Mouse (Mus musculus): ENCODE measurements around the gene Rhcg. TPM values are rescaled to one million over a fixed set of nuclear protein-coding genes. Genes with fewer than 3 reads are reported as not detected.

Gene Rhcg
- polyA plus RNA-seq, 1 experiment from 2014 or later = not detected

- H3K4me3 ChIP-seq (ENCODE audit: low read depth, low read length) = no peak overlapping the region
- no peak for TF ChIP-seq CTCF (IDR thresholded peaks at IDR 0.05; ENCODE audit: low read depth)
- no peak overlapping the region for H3K9ac ChIP-seq (ENCODE audit: low read depth, low read length)
- peaks cover 15% of the 10 kb centered on the region; the same call in 1 of the 2 replicates for H3K27me3 ChIP-seq (replicated peaks; ENCODE audit: control insufficient read depth, insufficient read depth, low read length)
- no peaks in the 10 kb centered on the region for H3K9me3 ChIP-seq (ENCODE audit: control insufficient read depth)
- H3K4me2 ChIP-seq (replicated peaks; ENCODE audit: low read depth) = no peak overlapping the region
- 62% methylated on average over 6 of the region's 6 CpGs for WGBS
- no peaks in the 10 kb centered on the region; the same call in 1 of the 2 replicates for H3K4me1 ChIP-seq (replicated peaks; ENCODE audit: control insufficient read depth, insufficient read depth, low read length)
- H3K27ac ChIP-seq (ENCODE audit: low read depth, low read length) = no peak overlapping the region
- no peaks in the 10 kb centered on the region for H3K36me3 ChIP-seq (ENCODE audit: control insufficient read depth, insufficient read depth)
- no peak for ATAC-seq
Observed at GRCm38 (mm10) chr7:79568212-79568611, 49.2 kb downstream of the Rhcg start.

DNA sequence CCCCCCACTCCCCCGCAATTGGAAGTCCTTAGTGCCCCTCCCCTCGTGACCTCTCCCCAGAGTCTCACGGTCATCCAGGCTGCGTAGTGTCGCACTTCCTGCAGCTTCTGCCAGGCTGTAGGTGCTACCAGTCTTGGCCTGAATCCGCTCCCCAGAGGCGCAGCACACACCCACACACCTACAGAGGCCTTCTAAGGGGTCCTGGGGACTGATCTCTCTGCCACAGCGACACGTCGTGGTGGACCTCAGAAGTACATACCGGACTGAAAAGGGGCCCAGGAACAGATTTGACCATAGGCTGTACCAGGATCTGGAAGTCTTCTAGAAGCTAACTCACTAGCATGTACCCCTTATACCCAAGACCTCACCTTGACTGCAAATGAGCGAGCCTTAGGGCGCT, 53.8 kb downstream of the Rhcg start:
- H3K9ac ChIP-seq (ENCODE audit: low read depth, low read length) = no peak overlapping the region
- no peak overlapping the region for H3K4me2 ChIP-seq (replicated peaks; ENCODE audit: low read depth)
- peaks cover 22% of the 10 kb centered on the region; the same call in 1 of the 2 replicates for H3K27me3 ChIP-seq (replicated peaks; ENCODE audit: control insufficient read depth, insufficient read depth, low read length)
- no peak for ATAC-seq
- H3K36me3 ChIP-seq (ENCODE audit: control insufficient read depth, insufficient read depth) = no peaks in the 10 kb centered on the region
- WGBS = 20% methylated on average over 13 of the region's 13 CpGs
- peak; percentile 54 for TF ChIP-seq CTCF (IDR thresholded peaks at IDR 0.05; ENCODE audit: low read depth)
- no peaks in the 10 kb centered on the region; the same call in 1 of the 2 replicates for H3K4me1 ChIP-seq (replicated peaks; ENCODE audit: control insufficient read depth, insufficient read depth, low read length)
- H3K9me3 ChIP-seq (ENCODE audit: control insufficient read depth) = no peaks in the 10 kb centered on the region
- H3K4me3 ChIP-seq (ENCODE audit: low read depth, low read length) = no peak overlapping the region
- no peak overlapping the region for H3K27ac ChIP-seq (ENCODE audit: low read depth, low read length)

DNA sequence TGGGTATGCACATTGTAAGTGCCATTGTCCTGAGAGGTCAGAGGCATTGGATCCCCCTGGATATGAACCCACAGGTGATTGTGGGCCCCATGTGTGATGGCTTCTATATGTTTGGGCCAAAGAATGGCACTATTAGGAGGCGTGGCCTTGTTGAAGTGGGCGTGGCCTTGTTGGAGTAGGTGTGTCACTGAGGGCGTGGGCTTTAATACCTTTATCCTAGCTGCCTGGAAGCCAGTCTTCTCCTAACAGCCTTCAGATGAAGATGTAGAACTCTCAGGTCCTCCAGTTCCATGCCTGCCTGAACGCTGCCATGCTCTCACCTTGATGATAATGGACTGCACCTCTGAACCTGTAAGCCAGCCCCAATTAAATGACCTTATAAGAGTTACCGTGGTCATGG, 55.1 kb downstream of the Rhcg start:
- ATAC-seq = no peak
- H3K4me3 ChIP-seq (ENCODE audit: low read depth, low read length) = no peak overlapping the region
- 36% methylated on average over 5 of the region's 5 CpGs for WGBS
- no peaks in the 10 kb centered on the region for H3K9me3 ChIP-seq (ENCODE audit: control insufficient read depth)
- no peak for TF ChIP-seq CTCF (IDR thresholded peaks at IDR 0.05; ENCODE audit: low read depth)
- no peak overlapping the region for H3K4me2 ChIP-seq (replicated peaks; ENCODE audit: low read depth)
- no peaks in the 10 kb centered on the region for H3K36me3 ChIP-seq (ENCODE audit: control insufficient read depth, insufficient read depth)
- H3K27me3 ChIP-seq (replicated peaks; ENCODE audit: control insufficient read depth, insufficient read depth, low read length) = peaks cover 30% of the 10 kb centered on the region; the same call in 1 of the 2 replicates
- no peak overlapping the region for H3K27ac ChIP-seq (ENCODE audit: low read depth, low read length)
- H3K4me1 ChIP-seq (replicated peaks; ENCODE audit: control insufficient read depth, insufficient read depth, low read length) = no peaks in the 10 kb centered on the region
- no peak overlapping the region for H3K9ac ChIP-seq (ENCODE audit: low read depth, low read length)

GRCm38 (mm10) chr7:79558698-79559097, 58.8 kb downstream of the Rhcg start:
- Histone ChIP-seq H3K27me3 (replicated peaks; ENCODE audit: control insufficient read depth, insufficient read depth, low read length) (peaks cover 50% of the 10 kb centered on the region), H3K9me3 (ENCODE audit: control insufficient read depth) (no peaks in the 10 kb centered on the region), H3K4me1 (replicated peaks; ENCODE audit: control insufficient read depth, insufficient read depth, low read length) (no peaks in the 10 kb centered on the region), H3K4me3 (ENCODE audit: low read depth, low read length) (no peak overlapping the region), H3K4me2 (replicated peaks; ENCODE audit: low read depth) (no peak overlapping the region), H3K27ac (ENCODE audit: low read depth, low read length) (no peak overlapping the region), H3K9ac (ENCODE audit: low read depth, low read length) (no peak overlapping the region), H3K36me3 (ENCODE audit: control insufficient read depth, insufficient read depth) (no peaks in the 10 kb centered on the region)
- WGBS = 81% methylated on average over 1 of the region's 1 CpGs
- TF ChIP-seq CTCF (IDR thresholded peaks at IDR 0.05; ENCODE audit: low read depth) = peak; percentile 38
- ATAC-seq = no peak

DNA sequence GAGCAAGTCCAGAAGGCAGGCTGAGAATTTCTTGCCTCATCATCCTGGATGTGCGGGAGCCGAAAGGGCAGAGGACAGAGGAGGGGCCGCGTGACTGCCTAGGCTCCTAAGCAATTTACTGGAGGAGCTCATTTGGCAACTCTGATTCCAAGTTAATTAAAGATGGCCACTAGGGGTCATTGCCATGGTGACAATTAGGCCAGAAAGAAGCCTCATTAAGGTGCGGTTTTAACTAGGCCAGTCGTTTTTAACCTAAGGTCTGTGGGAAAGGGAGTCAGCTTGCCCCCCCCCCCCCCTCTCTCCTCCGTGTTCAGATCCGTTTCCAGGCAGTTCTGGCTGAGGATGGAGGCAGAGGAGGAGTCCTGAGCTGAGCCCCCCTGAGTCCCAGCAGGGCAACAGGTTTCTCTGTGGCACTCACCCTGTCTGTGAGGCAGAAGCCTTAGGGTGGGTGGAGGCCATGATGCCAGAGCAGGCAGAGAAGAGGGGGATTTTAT, 59.7 kb downstream of the Rhcg start:
- Histone ChIP-seq H3K36me3 (ENCODE audit: control insufficient read depth, insufficient read depth) (no peaks in the 10 kb centered on the region), H3K4me2 (replicated peaks; ENCODE audit: low read depth) (no peak overlapping the region), H3K9me3 (ENCODE audit: control insufficient read depth) (no peaks in the 10 kb centered on the region), H3K27ac (ENCODE audit: low read depth, low read length) (no peak overlapping the region), H3K9ac (ENCODE audit: low read depth, low read length) (no peak overlapping the region), H3K4me3 (ENCODE audit: low read depth, low read length) (no peak overlapping the region), H3K4me1 (replicated peaks; ENCODE audit: control insufficient read depth, insufficient read depth, low read length) (no peaks in the 10 kb centered on the region), H3K27me3 (replicated peaks; ENCODE audit: control insufficient read depth, insufficient read depth, low read length) (peaks cover 59% of the 10 kb centered on the region)
- 0 out of 2 replicates have a peak, but pooled peaks have one; percentile 7 for TF ChIP-seq CTCF (IDR thresholded peaks at IDR 0.05; ENCODE audit: low read depth)
- WGBS = 18% methylated on average over 8 of the region's 8 CpGs
- ATAC-seq = no peak

- H3K27me3 ChIP-seq (replicated peaks; ENCODE audit: control insufficient read depth, insufficient read depth, low read length) = peaks cover 64% of the 10 kb centered on the region
- no peak for ATAC-seq
- no peak overlapping the region for H3K4me2 ChIP-seq (replicated peaks; ENCODE audit: low read depth)
- no peak overlapping the region for H3K27ac ChIP-seq (ENCODE audit: low read depth, low read length)
- no peak for TF ChIP-seq CTCF (IDR thresholded peaks at IDR 0.05; ENCODE audit: low read depth)
- H3K9ac ChIP-seq (ENCODE audit: low read depth, low read length) = no peak overlapping the region
- no peaks in the 10 kb centered on the region for H3K4me1 ChIP-seq (replicated peaks; ENCODE audit: control insufficient read depth, insufficient read depth, low read length)
- no peaks in the 10 kb centered on the region for H3K36me3 ChIP-seq (ENCODE audit: control insufficient read depth, insufficient read depth)
- WGBS = 3% methylated on average over 25 of the region's 25 CpGs
- no peaks in the 10 kb centered on the region for H3K9me3 ChIP-seq (ENCODE audit: control insufficient read depth)
- no peak overlapping the region for H3K4me3 ChIP-seq (ENCODE audit: low read depth, low read length)
Observed at GRCm38 (mm10) chr7:79555368-79556034, 62.0 kb downstream of the Rhcg start.

All from intestine, postnatal 0 days (tissue).